Mouse (Mus musculus) myocyte (in vitro differentiated cells): ENCODE measurements at regions not wholly inside any gene's neighbourhood (a gene's known extent, or its start where the extent isn't known, plus 50 kb on each side); places are given as distances from the start of the nearest gene placed in this dataset.

Source experiments
- CEBPB ChIP-seq: IDR thresholded peaks from 2 replicates; pipeline ENCODE4 v1.6.1; 2011; ENCODE audit warnings: mild to moderate bottlenecking, moderate library complexity; ENCODE audit not compliant: poor library complexity, insufficient read depth, severe bottlenecking
- E2F4 ChIP-seq: IDR thresholded peaks from one replicate; pipeline ENCODE4 v1.6.1; 2011; ENCODE audit warnings: mild to moderate bottlenecking, control low read depth, moderate library complexity; ENCODE audit not compliant: insufficient read depth
- MAX ChIP-seq: IDR thresholded peaks from one replicate; pipeline ENCODE4 v1.6.1; 2011; ENCODE audit warnings: low read depth, mild to moderate bottlenecking, control low read depth
- MYOD1 ChIP-seq, 3 experiments: IDR thresholded peaks; one replicate each; pipeline ENCODE4 v1.6.1; 2011; ENCODE audit warnings: control low read depth in 2 of 3, low read depth in 2 of 3, mild to moderate bottlenecking in 2 of 3, moderate library complexity in 1 of 3; ENCODE audit not compliant: insufficient read length in 2 of 3, control insufficient read depth in 1 of 3
- MYOG ChIP-seq, 3 experiments: IDR thresholded peaks; one replicate each; pipeline ENCODE4 v1.6.1; 2011; ENCODE audit warnings: control low read depth in 2 of 3, low read depth in 2 of 3, mild to moderate bottlenecking in 2 of 3; ENCODE audit not compliant: insufficient read length in 2 of 3, control insufficient read depth in 1 of 3, insufficient read depth in 1 of 3
- POLR2A ChIP-seq: IDR thresholded peaks from one replicate; pipeline ENCODE4 v1.6.1; 2011; ENCODE audit warnings: low read depth, mild to moderate bottlenecking, control low read depth, moderate library complexity; ENCODE audit not compliant: insufficient read length
- POLR2AphosphoS2 ChIP-seq: IDR thresholded peaks from one replicate; pipeline ENCODE4 v1.6.1; 2011; ENCODE audit warnings: low read depth, control low read depth; ENCODE audit not compliant: insufficient read length
- REST ChIP-seq: IDR thresholded peaks from one replicate; pipeline ENCODE4 v1.6.1; 2011; ENCODE audit warnings: mild to moderate bottlenecking, control low read depth, moderate library complexity; ENCODE audit not compliant: insufficient read depth, insufficient read length
- SRF ChIP-seq: IDR thresholded peaks from one replicate; pipeline ENCODE4 v1.6.1; 2011; ENCODE audit warnings: low read depth; ENCODE audit not compliant: control insufficient read depth, insufficient read length
- TCF12 ChIP-seq: IDR thresholded peaks from one replicate; pipeline ENCODE4 v1.6.1; 2011; ENCODE audit warnings: mild to moderate bottlenecking, control low read depth; ENCODE audit not compliant: poor library complexity, insufficient read depth, severe bottlenecking
- TCF3 ChIP-seq: IDR thresholded peaks from one replicate; pipeline ENCODE4 v1.6.1; 2011; ENCODE audit warnings: low read depth, control low read depth; ENCODE audit not compliant: insufficient read length
- USF1 ChIP-seq: IDR thresholded peaks from one replicate; pipeline ENCODE4 v1.6.1; 2011; ENCODE audit warnings: low read depth, mild to moderate bottlenecking, control low read depth, moderate library complexity

GRCm38 (mm10) chr14:16962216-16962826, 143.4 kb upstream of the Rarb start:
- TF ChIP-seq POLR2A: no peak
- no peak for TF ChIP-seq USF1
- no peak for TF ChIP-seq TCF12
- TF ChIP-seq MYOD1 (IDR thresholded peaks at IDR 0.05; ENCODE audit: control insufficient read depth in 1 of 3, insufficient read length in 2 of 3, low read depth in 2 of 3): no peak
- no peak for TF ChIP-seq E2F4
- TF ChIP-seq SRF: no peak
- TF ChIP-seq POLR2AphosphoS2: no peak
- no peak for TF ChIP-seq MYOG (IDR thresholded peaks at IDR 0.05; ENCODE audit: control insufficient read depth in 1 of 3, insufficient read depth in 1 of 3, insufficient read length in 2 of 3, low read depth in 2 of 3)
- no peak for TF ChIP-seq TCF3
- no peak for TF ChIP-seq MAX
- TF ChIP-seq CEBPB: no peak
- TF ChIP-seq REST: no peak
